Mouse (Mus musculus) forebrain, embryonic 10.5 days (tissue): ENCODE results near the gene Grm6. TPM values are rescaled to one million over a fixed set of nuclear protein-coding genes. Genes with fewer than 3 reads are reported as not detected.

ENCODE experiments used
- DNase-seq: peaks from one replicate; pipeline ENCODE4 v3.0.0-alpha.2; 2017; ENCODE audit warnings: low spot score; ENCODE audit errors: extremely low spot score
- H3K27ac ChIP-seq: fragments of 300-500 bp; sonication (generic); 2 replicates; pipeline ENCODE4 v1.5.1; 2016; ENCODE audit warnings: mild to moderate bottlenecking
- H3K27me3 ChIP-seq: fragments of 300-500 bp; sonication (generic); 2 replicates; pipeline ENCODE4 v1.6.1; 2016; ENCODE audit warnings: mild to moderate bottlenecking; ENCODE audit not compliant: poor library complexity, severe bottlenecking
- H3K36me3 ChIP-seq: fragments of 300-500 bp; sonication (generic); replicated peaks from 2 replicates; pipeline ENCODE4 v1.6.1; 2016; ENCODE audit warnings: mild to moderate bottlenecking, moderate library complexity
- H3K4me1 ChIP-seq: fragments of 300-500 bp; sonication (generic); 2 replicates; pipeline ENCODE4 v1.6.1; 2016
- H3K4me3 ChIP-seq: fragments of 300-500 bp; sonication (generic); 2 replicates; pipeline ENCODE4 v1.5.1; 2016; ENCODE audit warnings: mild to moderate bottlenecking, moderate library complexity
- H3K9me3 ChIP-seq: fragments of 300-500 bp; sonication (generic); 2 replicates; pipeline ENCODE4 v1.6.1; 2016; ENCODE audit warnings: mild to moderate bottlenecking, moderate library complexity
- WGBS: fragments of 180-500 bp; shearing (Covaris S2); methylation state at CpG from one replicate; pipeline ENCODE4 v1.1.7; 2016; 5-methylcytosine and 5-hydroxymethylcytosine counted together
- polyA plus RNA-seq: library from polyadenylated mRNA; unstranded; fragments of >200 nt; fragmentation: Nextera tagmentation; extraction: Ambion mirVana; gene quantifications from 2 replicates; pipeline ENCODE4 v1.2.1, GENCODE M21; 2016

Grm6 gene
- polyA plus RNA-seq, 1 experiment from 2014 or later = not detected

- Histone ChIP-seq H3K4me3 (no peak overlapping the region), H3K4me1 (peaks cover 21% of the 10 kb centered on the region), H3K36me3 (peaks cover 73% of the 10 kb centered on the region), H3K27me3 (no peaks in the 10 kb centered on the region), H3K27ac (no peak overlapping the region), H3K9me3 (peaks cover 2% of the 10 kb centered on the region; the same call in 1 of the 2 replicates)
- no peak for DNase-seq
- WGBS = 86% methylated on average over 3 of the region's 3 CpGs
Measured at GRCm38 (mm10) chr11:50883756-50884155, 33.3 kb downstream of the Grm6 start.

- Histone ChIP-seq H3K27me3 (no peaks in the 10 kb centered on the region), H3K36me3 (peaks cover 48% of the 10 kb centered on the region), H3K4me1 (peaks cover 21% of the 10 kb centered on the region), H3K9me3 (no peaks in the 10 kb centered on the region), H3K27ac (peak overlapping the region; percentile 90), H3K4me3 (peak overlapping the region; percentile 59)
- no peak for DNase-seq
- whole genome bisulfite sequencing = 59% methylated on average over 8 of the region's 8 CpGs
Measured at GRCm38 (mm10) chr11:50886231-50886932, 35.9 kb downstream of the Grm6 start.

- H3K4me3 ChIP-seq = peak overlapping the region; percentile 59
- peaks cover 2% of the 10 kb centered on the region; the same call in 1 of the 2 replicates for H3K9me3 ChIP-seq
- no peak for DNase-seq
- 28% methylated on average over 10 of the region's 10 CpGs for WGBS
- no peaks in the 10 kb centered on the region for H3K27me3 ChIP-seq
- peaks cover 43% of the 10 kb centered on the region for H3K36me3 ChIP-seq
- H3K4me1 ChIP-seq = peaks cover 21% of the 10 kb centered on the region
- H3K27ac ChIP-seq = peak overlapping the region; percentile 90
Measured at GRCm38 (mm10) chr11:50886933-50887293, 36.4 kb downstream of the Grm6 start.

- Histone ChIP-seq H3K27me3 (no peaks in the 10 kb centered on the region), H3K27ac (peak within 1 kb of the TSS; percentile 90), H3K36me3 (peaks cover 36% of the 10 kb centered on the region), H3K9me3 (peaks cover 8% of the 10 kb centered on the region), H3K4me3 (peak within 1 kb of the TSS; percentile 59), H3K4me1 (peaks cover 21% of the 10 kb centered on the region)
- peak; percentile 89 for DNase-seq
- 5% methylated on average over 26 of the region's 26 CpGs for WGBS
Measured at GRCm38 (mm10) chr11:50887390-50888128, 37.1 kb downstream of the Grm6 start, which contains the start of gene Zfp454. Gene Zfp454, minus strand, starts transcription at chr11:50887651.

GRCm38 (mm10) chr11:50892441-50892840 lies 42.0 kb downstream of the Grm6 start:
- Histone ChIP-seq H3K27ac (no peak overlapping the region), H3K27me3 (no peaks in the 10 kb centered on the region), H3K4me1 (peaks cover 5% of the 10 kb centered on the region), H3K36me3 (0 out of 2 replicates have a peak, but pooled peaks cover under 1% of the 10 kb centered on the region), H3K9me3 (peaks cover 37% of the 10 kb centered on the region), H3K4me3 (no peak overlapping the region)
- 54% methylated on average over 2 of the region's 2 CpGs for WGBS
- DNase-seq = no peak

- Histone ChIP-seq H3K9me3 (peaks cover 80% of the 10 kb centered on the region), H3K27ac (no peak overlapping the region), H3K27me3 (no peaks in the 10 kb centered on the region), H3K4me1 (no peaks in the 10 kb centered on the region), H3K36me3 (peaks cover 49% of the 10 kb centered on the region), H3K4me3 (no peak overlapping the region)
- DNase-seq = no peak
- 73% methylated on average over 1 of the region's 1 CpGs for WGBS
Measured at GRCm38 (mm10) chr11:50897359-50897758, 46.9 kb downstream of the Grm6 start.

GRCm38 (mm10) chr11:50908136-50908535 lies 57.7 kb downstream of the Grm6 start:
- no peak overlapping the region for H3K4me3 ChIP-seq
- WGBS = 92% methylated on average over 5 of the region's 5 CpGs
- no peaks in the 10 kb centered on the region for H3K27me3 ChIP-seq
- H3K9me3 ChIP-seq = peaks cover 73% of the 10 kb centered on the region
- H3K27ac ChIP-seq = no peak overlapping the region
- DNase-seq = no peak
- H3K36me3 ChIP-seq = peaks cover 100% of the 10 kb centered on the region
- no peaks in the 10 kb centered on the region for H3K4me1 ChIP-seq

- H3K27me3 ChIP-seq = no peaks in the 10 kb centered on the region
- no peak overlapping the region for H3K27ac ChIP-seq
- H3K9me3 ChIP-seq = peaks cover 46% of the 10 kb centered on the region
- DNase-seq = no peak
- peaks cover 71% of the 10 kb centered on the region for H3K36me3 ChIP-seq
- H3K4me3 ChIP-seq = no peak overlapping the region
- H3K4me1 ChIP-seq = no peaks in the 10 kb centered on the region
- WGBS = 100% methylated on average over 1 of the region's 1 CpGs
Measured at GRCm38 (mm10) chr11:50913301-50913700, 62.8 kb downstream of the Grm6 start.

- Histone ChIP-seq H3K4me3 (no peak overlapping the region), H3K4me1 (no peaks in the 10 kb centered on the region), H3K36me3 (peaks cover 59% of the 10 kb centered on the region), H3K27me3 (no peaks in the 10 kb centered on the region), H3K27ac (no peak overlapping the region), H3K9me3 (peaks cover 46% of the 10 kb centered on the region)
- 95% methylated on average over 3 of the region's 3 CpGs for WGBS
- no peak for DNase-seq
Measured at GRCm38 (mm10) chr11:50914461-50914860, 64.0 kb downstream of the Grm6 start.

Other genes with a start within 250 kb of the Grm6 start
- gene Adamts2, start 248.6 kb upstream of the Grm6 start, polyA plus RNA-seq = 0.19 and 0.60 TPM in 2 replicates
- gene Zfp354c, start 23.0 kb upstream of the Grm6 start, polyA plus RNA-seq = 31.1 and 31.5 TPM in 2 replicates
- 0.84 and 0.86 TPM in 2 replicates for gene Zfp879, start 9.1 kb upstream of the Grm6 start, polyA plus RNA-seq
- gene Zfp454, start 37.0 kb downstream of the Grm6 start, polyA plus RNA-seq = 13.3 and 14.0 TPM in 2 replicates
- 25.8 and 26.4 TPM in 2 replicates for gene Zfp2, start 65.5 kb downstream of the Grm6 start, polyA plus RNA-seq
- 0.77 and 1.3 TPM in 2 replicates for gene Zfp354b, start 80.9 kb downstream of the Grm6 start, polyA plus RNA-seq
- gene 4933414I15Rik, start 93.1 kb downstream of the Grm6 start, polyA plus RNA-seq = not detected in 2 replicates
- gene Prop1, start 103.1 kb downstream of the Grm6 start, polyA plus RNA-seq = not detected in 2 replicates
- gene Olfr1378, start 115.8 kb downstream of the Grm6 start, polyA plus RNA-seq = not detected in 2 replicates
- gene Olfr1377, start 131.3 kb downstream of the Grm6 start, polyA plus RNA-seq = not detected in 2 replicates
- not detected in 2 replicates for gene Olfr51, start 152.9 kb downstream of the Grm6 start, polyA plus RNA-seq
- 0.10 TPM in 1 of 2 replicates, not detected in the other for gene Olfr54, start 163.6 kb downstream of the Grm6 start, polyA plus RNA-seq
- not detected in 2 replicates for gene Olfr1375, start 197.4 kb downstream of the Grm6 start, polyA plus RNA-seq
- 7.6 and 8.6 TPM in 2 replicates for gene Zfp354a, start 208.6 kb downstream of the Grm6 start, polyA plus RNA-seq